Mouse (Mus musculus) megakaryocyte, embryonic 14.5 days (primary cell): ENCODE data around the gene Hopx.

ENCODE experiments used
- FLI1 ChIP-seq: IDR thresholded peaks from 2 replicates; pipeline ENCODE4 v1.6.1; 2012; ENCODE audit warnings: low read length, inconsistent platforms, mixed read lengths
- GATA1 ChIP-seq: IDR thresholded peaks from 3 replicates; pipeline ENCODE4 v1.6.1; 2012; ENCODE audit warnings: mixed read lengths, low read length, inconsistent platforms, borderline replicate concordance

DNA sequence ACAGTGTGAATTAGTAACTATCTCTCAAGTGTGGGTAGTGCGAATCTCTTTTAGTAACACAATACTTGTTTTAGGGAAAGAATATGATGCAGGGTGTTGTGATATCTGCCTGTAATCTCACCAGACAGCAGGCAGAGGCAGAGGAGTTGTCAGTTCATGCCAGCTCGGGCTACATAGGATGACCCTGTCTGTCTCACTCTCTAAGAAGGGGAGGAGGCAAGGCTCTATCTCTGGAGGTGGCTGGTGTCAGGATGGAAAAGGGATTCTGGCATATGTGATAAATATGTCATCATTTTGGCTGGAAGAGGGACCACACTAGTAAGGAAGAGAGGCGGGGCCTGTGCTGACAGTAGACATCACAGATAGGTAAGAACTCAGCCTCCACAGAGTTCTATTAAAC lies 23.0 kb downstream of the Hopx start:
- TF ChIP-seq GATA1 (no peak), FLI1 (no peak)
